Mouse (Mus musculus) lung, adult 2 months (tissue): Measurements from ENCODE around the gene Gpr19.

ENCODE experiments used
- CTCF ChIP-seq: fragments of 200-500 bp; IDR thresholded peaks from 2 replicates; pipeline ENCODE4 v1.5.1; 2011; ENCODE audit warnings: mild to moderate bottlenecking, low read length, control low read depth; ENCODE audit not compliant: insufficient read depth
- POLR2A ChIP-seq: fragments of 200-500 bp; IDR thresholded peaks from 2 replicates; pipeline ENCODE4 v1.6.1; 2011; ENCODE audit warnings: low read depth, mild to moderate bottlenecking, control low read depth, low read length, borderline replicate concordance; ENCODE audit errors: extremely low read depth

- TF ChIP-seq CTCF (no peak), POLR2A (no peak)
Observed at GRCm38 (mm10) chr6:134870209-134870742, 28.1 kb downstream of the Gpr19 start.
